Mouse (Mus musculus) forebrain, embryonic 12.5 days (tissue): Measurements from ENCODE around the gene Mylpf. TPM values are rescaled to one million over a fixed set of nuclear protein-coding genes. Genes with fewer than 3 reads are reported as not detected.

ENCODE experiments used
- ATAC-seq: fragments of 200-750 bp; cut with Nextera tagmentation; 2 replicates; pipeline ENCODE4 v1.8.0; 2017; ENCODE audit warnings: moderate TSS enrichment; ENCODE audit not compliant: low FRiP score
- H3K27ac ChIP-seq: fragments of 300-500 bp; sonication (generic); 2 replicates; pipeline ENCODE4 v1.5.1; 2016; ENCODE audit warnings: mild to moderate bottlenecking
- H3K27me3 ChIP-seq: fragments of 300-500 bp; sonication (generic); 2 replicates; pipeline ENCODE4 v1.6.1; 2016; ENCODE audit warnings: mild to moderate bottlenecking
- H3K36me3 ChIP-seq: fragments of 300-500 bp; sonication (generic); replicated peaks from 2 replicates; pipeline ENCODE4 v1.6.1; 2016; ENCODE audit warnings: mild to moderate bottlenecking
- H3K4me1 ChIP-seq: fragments of 300-500 bp; sonication (generic); 2 replicates; pipeline ENCODE4 v1.6.1; 2016
- H3K4me2 ChIP-seq: fragments of 300-500 bp; sonication (generic); 2 replicates; pipeline ENCODE4 v1.6.1; 2016; ENCODE audit warnings: mild to moderate bottlenecking, moderate library complexity
- H3K4me3 ChIP-seq: fragments of 300-500 bp; sonication (generic); replicated peaks from 2 replicates; pipeline ENCODE4 v1.5.1; 2016; ENCODE audit warnings: mild to moderate bottlenecking
- H3K9ac ChIP-seq: fragments of 300-500 bp; sonication (generic); 2 replicates; pipeline ENCODE4 v1.6.1; 2016; ENCODE audit warnings: mild to moderate bottlenecking
- H3K9me3 ChIP-seq: fragments of 300-500 bp; sonication (generic); 2 replicates; pipeline ENCODE4 v1.6.1; 2016
- WGBS: fragments of 180-500 bp; shearing (Covaris S2); methylation state at CpG from one replicate; pipeline ENCODE4 v1.1.7; 2016; 5-methylcytosine and 5-hydroxymethylcytosine counted together
- polyA plus RNA-seq: library from polyadenylated mRNA; unstranded; fragments of >200 nt; fragmentation: Nextera tagmentation; extraction: Ambion mirVana; gene quantifications from 2 replicates; pipeline ENCODE4 v1.2.1, GENCODE M21; 2016

The Mylpf gene
- polyA plus RNA-seq, 1 experiment from 2014 or later: 10.1 TPM

DNA sequence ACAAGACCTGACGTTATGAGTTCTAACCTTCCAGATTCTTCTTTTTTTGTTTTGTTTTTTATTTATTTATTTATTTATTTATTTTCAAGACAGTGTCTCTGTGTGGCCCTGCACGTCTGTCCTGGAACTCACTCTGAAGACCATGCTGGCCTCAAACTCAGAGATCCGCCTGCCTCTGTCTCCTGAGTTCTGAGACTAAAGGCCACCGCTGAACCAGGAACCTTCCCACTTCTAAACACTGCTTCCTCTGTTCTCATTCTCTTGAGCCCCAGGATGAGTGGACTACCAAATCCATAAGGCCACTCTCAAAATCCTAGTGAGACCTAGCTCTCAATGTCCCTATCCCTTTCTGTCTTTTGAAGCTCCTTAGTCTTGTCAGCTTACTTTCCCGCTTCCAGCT is 1.2 kb downstream of the Mylpf start:
- no peak overlapping the region for H3K27ac ChIP-seq

DNA sequence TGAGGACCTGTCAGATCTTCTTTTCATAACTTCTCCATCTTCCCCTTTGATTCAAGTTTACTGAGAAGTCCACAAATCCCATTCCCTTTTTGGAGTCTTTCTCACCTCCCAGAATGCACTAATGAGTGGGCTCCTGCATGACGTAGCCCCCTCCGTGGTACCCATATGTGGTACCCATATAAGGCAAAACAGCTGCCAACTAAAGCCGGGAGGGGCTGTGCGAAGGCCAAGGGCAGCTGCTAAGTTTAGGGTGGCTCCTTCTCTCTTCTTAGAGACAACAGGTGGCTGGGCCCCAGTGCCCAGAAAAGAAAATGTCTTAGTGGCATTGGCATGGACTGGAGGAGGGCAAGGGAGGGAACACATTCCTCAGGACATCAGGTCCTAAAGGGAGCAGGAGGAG is 1.6 kb downstream of the Mylpf start:
- Histone ChIP-seq H3K36me3 (peaks cover 1% of the 10 kb centered on the region; the same call in 1 of the 2 replicates), H3K9ac (no peak overlapping the region), H3K4me3 (no peak overlapping the region), H3K9me3 (no peaks in the 10 kb centered on the region), H3K4me2 (no peak overlapping the region; the same call in 1 of the 2 replicates), H3K27me3 (peaks cover 25% of the 10 kb centered on the region), H3K27ac (no peak overlapping the region), H3K4me1 (peaks cover 34% of the 10 kb centered on the region)
- 93% methylated on average over 4 of the region's 4 CpGs for WGBS
- no peak for ATAC-seq

More for the DNA sequence above, 1.2 kb downstream of the Mylpf start:
- no peaks in the 10 kb centered on the region for H3K9me3 ChIP-seq
- no peak overlapping the region for H3K4me3 ChIP-seq
- peaks cover 5% of the 10 kb centered on the region; the same call in 1 of the 2 replicates for H3K36me3 ChIP-seq
- peaks cover 35% of the 10 kb centered on the region for H3K4me1 ChIP-seq
- H3K27me3 ChIP-seq: peaks cover 21% of the 10 kb centered on the region
- no peak for ATAC-seq
- 83% methylated on average over 5 of the region's 5 CpGs for WGBS
- no peak overlapping the region for H3K9ac ChIP-seq
- peak overlapping the region; percentile 67 for H3K4me2 ChIP-seq

DNA sequence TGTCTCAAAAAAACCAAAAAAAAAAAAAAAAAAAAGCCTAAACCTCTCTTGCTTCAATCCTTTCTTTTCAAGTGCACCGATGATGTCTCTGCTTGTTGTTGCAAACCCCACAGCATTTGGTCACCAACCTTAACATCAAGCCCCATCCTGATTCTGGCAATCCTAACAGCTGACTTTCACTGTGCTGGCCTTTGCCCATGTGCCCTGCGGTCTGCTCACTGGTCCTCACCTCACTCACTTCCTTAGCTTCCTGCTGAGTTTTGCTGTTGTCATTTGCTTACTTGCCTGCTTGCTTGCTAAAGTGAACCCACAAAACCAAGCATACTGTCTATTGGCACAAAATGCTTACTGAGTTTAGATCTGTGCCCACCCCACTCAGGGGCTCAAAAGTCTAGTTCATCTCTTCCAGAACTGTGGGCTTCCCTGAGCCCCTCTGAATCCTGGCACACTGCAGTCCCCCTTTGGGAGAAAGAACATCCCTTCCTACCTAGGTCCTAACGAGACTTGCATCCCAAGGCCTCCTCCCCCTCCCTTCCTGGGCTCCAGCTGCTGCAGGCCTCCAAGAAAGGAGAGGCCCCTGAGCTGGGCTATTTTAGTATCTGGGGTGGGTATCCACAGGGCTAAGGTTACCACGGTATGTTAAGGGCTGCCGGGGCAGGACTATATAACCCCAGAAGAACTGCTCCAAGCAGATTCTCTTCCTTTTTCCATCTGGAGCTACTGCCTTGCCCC is 2.5 kb downstream of the Mylpf start:
- H3K36me3 ChIP-seq: no peaks in the 10 kb centered on the region
- no peaks in the 10 kb centered on the region for H3K9me3 ChIP-seq
- H3K4me2 ChIP-seq: no peak overlapping the region
- H3K4me3 ChIP-seq: no peak overlapping the region
- H3K4me1 ChIP-seq: peaks cover 29% of the 10 kb centered on the region
- 0 out of 2 replicates have a peak overlapping the region, but pooled peaks have one; percentile 12 for H3K9ac ChIP-seq
- ATAC-seq: no peak
- H3K27ac ChIP-seq: no peak overlapping the region
- 78% methylated on average over 5 of the region's 5 CpGs for WGBS
- H3K27me3 ChIP-seq: peaks cover 28% of the 10 kb centered on the region

- H3K27me3 ChIP-seq: peaks cover 28% of the 10 kb centered on the region
- no peak overlapping the region for H3K27ac ChIP-seq
- H3K9ac ChIP-seq: no peak overlapping the region
- ATAC-seq: no peak
- 86% methylated on average over 12 of the region's 12 CpGs for WGBS
- no peaks in the 10 kb centered on the region for H3K9me3 ChIP-seq
- H3K4me3 ChIP-seq: no peak overlapping the region
- H3K4me1 ChIP-seq: peaks cover 14% of the 10 kb centered on the region
- no peaks in the 10 kb centered on the region for H3K36me3 ChIP-seq
- no peak overlapping the region for H3K4me2 ChIP-seq
Measured at GRCm38 (mm10) chr7:127212432-127213250, 4.0 kb downstream of the Mylpf start.

GRCm38 (mm10) chr7:127213485-127213884 is 4.8 kb downstream of the Mylpf start:
- Histone ChIP-seq H3K4me1 (peaks cover 12% of the 10 kb centered on the region), H3K27me3 (peaks cover 28% of the 10 kb centered on the region), H3K36me3 (no peaks in the 10 kb centered on the region), H3K4me3 (no peak overlapping the region), H3K9me3 (no peaks in the 10 kb centered on the region), H3K9ac (no peak overlapping the region), H3K4me2 (no peak overlapping the region), H3K27ac (no peak overlapping the region)
- ATAC-seq: no peak
- WGBS: 46% methylated on average over 7 of the region's 7 CpGs

DNA sequence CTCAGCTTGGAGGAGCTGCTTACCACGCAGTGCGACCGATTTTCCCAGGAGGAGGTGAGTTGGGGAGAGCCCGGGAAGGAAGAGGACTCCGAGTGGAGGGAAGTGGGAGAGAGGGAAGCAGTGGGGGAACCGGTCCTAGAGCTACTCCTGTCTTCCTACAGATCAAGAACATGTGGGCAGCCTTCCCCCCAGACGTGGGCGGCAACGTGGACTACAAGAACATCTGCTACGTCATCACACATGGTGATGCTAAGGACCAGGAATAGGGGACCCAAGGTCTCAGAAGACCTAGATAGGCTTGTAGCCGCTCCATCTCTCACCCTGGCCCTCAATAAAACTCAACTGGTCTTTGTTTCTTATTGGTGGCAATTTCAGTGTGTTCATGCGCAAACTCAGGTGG is 5.2 kb downstream of the Mylpf start:
- no peak for ATAC-seq
- H3K36me3 ChIP-seq: no peaks in the 10 kb centered on the region
- 44% methylated on average over 12 of the region's 12 CpGs for WGBS

DNA sequence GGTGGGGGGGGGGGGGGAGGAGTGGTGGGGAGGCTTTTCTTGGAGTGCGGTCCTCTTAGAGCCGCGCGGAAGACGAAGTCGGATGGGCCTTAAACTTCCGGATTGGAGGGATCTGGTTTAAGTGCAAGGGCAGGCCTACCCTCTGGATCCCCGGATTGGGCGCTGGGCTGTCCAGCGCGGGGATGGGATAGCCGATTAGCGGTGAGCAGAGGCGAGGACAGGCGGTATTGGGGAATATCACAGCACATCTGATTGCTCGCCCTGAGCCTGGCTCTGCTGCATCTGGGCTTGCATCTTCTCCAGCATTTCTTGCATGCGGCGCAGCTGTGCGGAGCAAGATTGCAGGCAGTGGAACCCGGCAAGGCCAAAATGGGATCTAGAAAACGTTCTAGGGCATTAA is 5.8 kb downstream of the Mylpf start:
- Histone ChIP-seq H3K9ac (no peak overlapping the region), H3K27me3 (peaks cover 28% of the 10 kb centered on the region), H3K4me3 (no peak overlapping the region), H3K36me3 (no peaks in the 10 kb centered on the region), H3K4me2 (no peak overlapping the region), H3K27ac (no peak overlapping the region), H3K9me3 (no peaks in the 10 kb centered on the region), H3K4me1 (peaks cover 9% of the 10 kb centered on the region)
- WGBS: 37% methylated on average over 21 of the region's 21 CpGs
- ATAC-seq: no peak

More for the DNA sequence above, 5.2 kb downstream of the Mylpf start:
- Histone ChIP-seq H3K9ac (no peak overlapping the region), H3K27me3 (peaks cover 28% of the 10 kb centered on the region), H3K4me1 (peaks cover 12% of the 10 kb centered on the region), H3K27ac (no peak overlapping the region), H3K4me2 (no peak overlapping the region), H3K4me3 (no peak overlapping the region), H3K9me3 (no peaks in the 10 kb centered on the region)

DNA sequence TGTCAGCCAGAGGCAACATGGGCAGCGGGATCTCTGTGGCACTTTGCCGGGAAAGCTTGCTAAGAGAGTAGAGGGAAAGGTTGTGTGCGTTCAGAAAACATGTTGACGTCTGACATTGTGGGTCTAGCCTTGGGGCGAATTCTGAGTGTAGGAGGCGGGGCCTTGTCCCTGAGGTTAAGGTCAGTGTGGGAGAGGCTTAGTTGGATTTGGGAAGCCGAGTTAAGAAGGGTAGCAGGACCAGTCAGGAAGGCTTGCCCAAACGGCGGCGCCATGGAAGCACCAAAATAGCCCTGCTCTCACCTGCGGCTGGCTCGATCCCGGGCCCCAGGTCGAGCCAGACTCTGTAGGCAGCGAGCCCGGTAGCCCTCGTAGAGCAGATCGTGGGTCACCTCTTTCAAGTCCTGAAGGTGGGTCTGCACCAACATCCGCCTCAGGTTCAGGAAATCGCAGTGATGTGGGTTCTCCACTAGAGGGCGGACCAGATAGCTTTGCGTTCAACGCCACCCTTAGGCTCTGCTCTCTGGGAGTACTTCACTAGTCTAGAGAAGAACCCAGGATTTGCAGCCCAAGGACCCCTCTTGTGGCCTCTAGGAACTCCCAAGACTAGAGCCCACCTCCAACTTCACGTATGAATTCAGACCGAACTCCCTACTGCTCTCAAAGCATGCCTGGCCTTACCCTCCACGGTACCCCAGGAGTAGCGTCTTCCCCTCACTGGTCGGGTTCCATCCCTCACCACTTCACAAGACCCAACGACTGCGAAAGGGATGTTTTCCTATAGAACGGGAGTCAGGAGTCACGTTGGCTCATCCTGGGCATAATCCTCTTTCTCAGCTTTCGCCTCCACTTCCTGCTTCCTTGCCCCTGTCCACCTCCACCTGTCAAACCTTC is 6.5 kb downstream of the Mylpf start:
- ATAC-seq: 0 out of 2 replicates have a peak, but pooled peaks have one; percentile 9
- Histone ChIP-seq H3K27ac (no peak overlapping the region), H3K4me2 (peak overlapping the region; percentile 42), H3K4me1 (peaks cover 7% of the 10 kb centered on the region; the same call in 1 of the 2 replicates), H3K27me3 (peaks cover 28% of the 10 kb centered on the region), H3K9ac (no peak overlapping the region), H3K4me3 (no peak overlapping the region), H3K9me3 (no peaks in the 10 kb centered on the region), H3K36me3 (no peaks in the 10 kb centered on the region)
- 23% methylated on average over 33 of the region's 33 CpGs for WGBS

GRCm38 (mm10) chr7:127216307-127216706 is 7.6 kb downstream of the Mylpf start:
- peaks cover 7% of the 10 kb centered on the region; the same call in 1 of the 2 replicates for H3K4me1 ChIP-seq
- H3K4me2 ChIP-seq: no peak overlapping the region
- no peak for ATAC-seq
- 94% methylated on average over 5 of the region's 5 CpGs for WGBS
- H3K36me3 ChIP-seq: no peaks in the 10 kb centered on the region
- H3K4me3 ChIP-seq: no peak overlapping the region
- no peak overlapping the region for H3K9ac ChIP-seq
- peaks cover 28% of the 10 kb centered on the region for H3K27me3 ChIP-seq
- no peaks in the 10 kb centered on the region for H3K9me3 ChIP-seq
- H3K27ac ChIP-seq: no peak overlapping the region

- Histone ChIP-seq H3K4me1 (peaks cover 7% of the 10 kb centered on the region; the same call in 1 of the 2 replicates), H3K27me3 (peaks cover 28% of the 10 kb centered on the region), H3K9ac (no peak overlapping the region), H3K27ac (no peak overlapping the region), H3K4me3 (no peak overlapping the region), H3K4me2 (no peak overlapping the region), H3K36me3 (peaks cover 4% of the 10 kb centered on the region; the same call in 1 of the 2 replicates), H3K9me3 (no peaks in the 10 kb centered on the region)
- WGBS: 94% methylated on average over 6 of the region's 6 CpGs
- ATAC-seq: no peak
Measured at GRCm38 (mm10) chr7:127217475-127217874, 8.8 kb downstream of the Mylpf start.

- 90% methylated on average over 10 of the region's 10 CpGs for WGBS
- no peaks in the 10 kb centered on the region for H3K9me3 ChIP-seq
- no peak overlapping the region for H3K4me2 ChIP-seq
- H3K4me3 ChIP-seq: no peak overlapping the region
- H3K36me3 ChIP-seq: peaks cover 8% of the 10 kb centered on the region; the same call in 1 of the 2 replicates
- H3K27me3 ChIP-seq: peaks cover 23% of the 10 kb centered on the region
- no peak overlapping the region for H3K27ac ChIP-seq
- no peak for ATAC-seq
- H3K9ac ChIP-seq: no peak overlapping the region
- H3K4me1 ChIP-seq: peaks cover 7% of the 10 kb centered on the region; the same call in 1 of the 2 replicates
Measured at GRCm38 (mm10) chr7:127217901-127218642, 9.4 kb downstream of the Mylpf start.
